Mouse (Mus musculus) cerebellum, adult 9-11 months (tissue): ENCODE data around the gene Vmn2r16.

Experiments
- DNase-seq: peaks from one replicate; pipeline ENCODE4 v3.0.0; 2022

Gene Vmn2r16

DNA sequence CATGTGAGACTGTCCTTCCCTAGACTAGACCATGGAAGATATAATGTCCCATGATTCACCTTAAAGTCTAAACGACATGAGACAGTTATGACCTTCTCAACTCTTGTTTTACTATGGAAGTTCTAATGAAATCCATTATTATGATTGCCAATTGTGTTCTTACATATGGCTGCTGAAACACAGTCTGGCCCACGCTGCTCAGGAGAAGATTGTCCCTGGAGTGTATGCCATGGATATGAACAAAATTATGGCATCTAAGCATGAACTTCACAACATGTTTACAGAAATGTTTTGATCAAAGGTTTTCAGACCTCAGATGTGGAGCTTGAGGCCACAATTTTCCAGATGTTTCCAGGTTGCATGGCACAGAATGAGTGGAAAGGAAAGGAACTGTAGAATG lies at the start of gene Vmn2r16:
Gene Vmn2r16 (plus strand): TSS at position 301 of the 400 bp plus-strand sequence.
- no peak for DNase-seq

DNA sequence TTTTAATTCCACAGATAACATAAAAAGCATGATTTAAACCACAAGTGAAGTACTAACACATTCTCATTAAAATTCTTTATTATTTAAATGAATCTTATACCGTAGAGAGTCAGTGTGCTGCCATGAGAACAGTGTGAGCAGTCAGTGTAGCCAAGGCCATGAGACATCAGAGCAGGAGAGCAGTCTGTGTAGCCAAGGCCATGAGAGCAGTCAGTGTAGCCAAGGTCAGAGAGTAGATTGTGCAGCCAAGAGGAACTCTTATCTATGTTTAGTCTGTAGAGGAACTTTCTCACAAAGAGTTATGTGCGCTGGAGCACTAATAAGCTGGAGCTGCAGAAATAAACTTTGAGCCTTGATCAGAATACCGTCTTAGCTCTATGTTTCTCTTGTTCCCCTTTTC lies 35.3 kb upstream of the Vmn2r16 start:
- DNase-seq: no peak

GRCm38 (mm10) chr5:109297544-109297943 lies 32.4 kb upstream of the Vmn2r16 start, which contains the start of gene Vmn2r15:
TSS of gene Vmn2r15 (minus strand) at chr5:109297644.
- DNase-seq: no peak

DNA sequence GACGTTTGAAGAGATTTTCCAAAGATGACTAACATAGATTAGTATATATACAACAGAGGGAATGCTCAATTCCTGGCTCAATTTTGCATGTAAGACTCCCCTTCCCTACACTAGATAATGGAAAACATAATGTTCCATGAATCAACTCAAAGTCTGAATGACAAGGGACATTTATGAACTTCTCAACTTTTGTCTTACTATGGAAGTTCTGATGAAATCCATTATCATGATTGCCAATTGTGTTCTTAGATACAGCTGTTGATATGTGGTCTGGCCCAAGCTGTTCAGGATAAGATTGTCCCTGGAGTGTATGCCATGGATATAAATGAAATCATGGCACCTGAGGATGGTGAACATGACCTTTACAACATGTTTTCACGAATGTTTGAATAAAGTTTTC lies 89.4 kb downstream of the Vmn2r16 start, which contains the start of gene Vmn2r17:
Gene Vmn2r17 (plus strand): TSS at position 301 of the 400 bp plus-strand sequence.
- DNase-seq: no peak
